Mouse (Mus musculus): ENCODE data around the gene Extl1.

DNA sequence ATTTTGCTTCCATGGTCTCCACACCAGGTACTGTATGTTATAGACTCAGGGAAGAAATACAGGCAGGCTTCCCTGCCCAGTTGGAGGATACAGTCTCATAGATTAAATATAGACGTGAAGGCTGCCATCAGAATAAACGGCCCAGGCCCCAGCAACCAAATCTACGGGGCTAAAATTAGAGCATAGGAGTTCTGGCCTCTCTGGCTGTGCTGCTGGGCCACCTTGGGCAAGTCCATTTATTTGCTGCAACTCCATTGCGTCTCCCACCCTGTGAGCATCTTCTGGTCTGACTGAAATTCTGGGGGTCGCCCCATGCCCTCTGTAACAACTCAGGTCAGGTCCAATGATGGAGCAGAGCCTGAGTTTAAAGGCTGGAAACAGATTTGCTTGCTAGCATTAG is 64.6 kb downstream of the Extl1 start:
- TF ChIP-seq POLR2A (IDR thresholded peaks at IDR 0.05; ENCODE audit: control insufficient read depth, extremely low read depth, insufficient read depth, low read length, poor library complexity): no peak
- no peak for TF ChIP-seq CTCF (IDR thresholded peaks at IDR 0.05; ENCODE audit: borderline replicate concordance, control insufficient read depth, extremely low read depth, insufficient read depth, low read length, poor library complexity)
